Comparison of ENCODE assay signal across 8 mouse cellular contexts in genomic region chr4:154864271-154864771, GRCm38 (mm10). TPM values are rescaled to one million over a fixed set of nuclear protein-coding genes. Genes with fewer than 3 reads are reported as not detected.
DNase-seq lines count a peak whose midpoint lies in the region; ATAC-seq lines count a peak whose summit lies in the region.

No protein-coding gene starts in this region.

- no peaks in the 10 kb centered on the region for H3K9me3 ChIP-seq in intestine, embryonic 16.5 days (ENCODE audit: control insufficient read depth, low read length)

- H3K36me3 ChIP-seq in intestine, embryonic 16.5 days (ENCODE audit: control insufficient read depth, insufficient read depth, low read length) = no peaks in the 10 kb centered on the region

- H3K4me2 ChIP-seq in intestine, embryonic 16.5 days (ENCODE audit: low read depth, low read length) = peak overlapping the region; percentile 60

- H3K27me3 ChIP-seq in intestine, embryonic 16.5 days (replicated peaks; ENCODE audit: control insufficient read depth, insufficient read depth, low read length) = no peaks in the 10 kb centered on the region

- intact Hi-C loops in left cerebral cortex, postnatal 25 days (cut with DNase I) = no loop called here

- H3K27ac ChIP-seq in intestine, embryonic 16.5 days (ENCODE audit: low read length) = peak overlapping the region; percentile 26

- ATAC-seq in intestine, embryonic 16.5 days = peak; percentile 96

- WGBS in intestine, embryonic 16.5 days = 1% methylated on average over 18 of the region's 18 CpGs

- H3K4me1 ChIP-seq in intestine, embryonic 16.5 days (ENCODE audit: control insufficient read depth, insufficient read depth, low read length) = peaks cover 4% of the 10 kb centered on the region; the same call in 1 of the 2 replicates

- peak overlapping the region; percentile 57 for H3K9ac ChIP-seq in intestine, embryonic 16.5 days (ENCODE audit: low read depth, low read length)

- DNase-seq in adrenal gland, adult 2 months = peak; percentile 93
- peak; percentile 89 for DNase-seq in embryo, embryonic 11.5 days (ENCODE audit: low read depth, low spot score)
- DNase-seq in gastrocnemius, postnatal 4 days (ENCODE audit: low spot score in 2 of 2) = peak; percentile 81 to 91
- DNase-seq in left cerebral cortex, postnatal 25 days (ENCODE audit: low spot score in 2 of 2) = peak; percentile 86 to 87
- peak; percentile 96 for DNase-seq in mesoderm, embryonic 11.5 days (ENCODE audit: low read depth, low spot score)
- DNase-seq in right cerebral cortex, postnatal 25 days = peak; percentile 84
- DNase-seq in urinary bladder, postnatal 4 days (ENCODE audit: low spot score in 2 of 2) = peak; percentile 88 to 92

- H3K4me3 ChIP-seq in intestine, embryonic 16.5 days (ENCODE audit: low read length) = peak overlapping the region; percentile 51

RNA-seq across cellular contexts. Expression of gene Mmel1, which starts 5.1 kb away (rescaled TPM):
- total RNA-seq in adrenal gland, adult 2 months (2021) = 1 to 10 TPM in 1 of 2 experiments, under 1 TPM in 1; 0.66 to 4.9 TPM
- 2.4 and 6.3 TPM in 2 replicates for polyA plus RNA-seq in adrenal gland, adult 2 months (2012; rRNA removed)
- under 1 TPM; 0.34 to 0.62 TPM for total RNA-seq in gastrocnemius, postnatal 4 days (2021)
- 0.10 and 0.39 TPM in 2 replicates for polyA plus RNA-seq in intestine, embryonic 16.5 days (2015; fragmentation: Nextera tagmentation; extraction: Ambion mirVana)
- total RNA-seq in left cerebral cortex, postnatal 25 days (2021) = under 1 TPM; 0.48 to 0.85 TPM

RNA-seq across cellular contexts. Expression of gene Ttc34, which starts 27.1 kb away (rescaled TPM):
- total RNA-seq in adrenal gland, adult 2 months (2021) = under 1 TPM in 1 of 2 experiments, not detected in 1; 0.21 TPM
- polyA plus RNA-seq in adrenal gland, adult 2 months (2012; rRNA removed) = 0.29 and 0.48 TPM in 2 replicates
- total RNA-seq in gastrocnemius, postnatal 4 days (2021) = under 1 TPM; 0.13 to 0.22 TPM
- 0.06 and 0.12 TPM in 2 replicates for polyA plus RNA-seq in intestine, embryonic 16.5 days (2015; fragmentation: Nextera tagmentation; extraction: Ambion mirVana)
- total RNA-seq in left cerebral cortex, postnatal 25 days (2021) = 1 to 10 TPM; 2.4 to 2.7 TPM

RNA-seq across cellular contexts. Expression of gene Fam213b, which starts 34.6 kb away (rescaled TPM):
- total RNA-seq in adrenal gland, adult 2 months (2021) = 10 to 100 TPM; 41.1 to 56.2 TPM
- 61.1 and 87.9 TPM in 2 replicates for polyA plus RNA-seq in adrenal gland, adult 2 months (2012; rRNA removed)
- 100 to 1,000 TPM; 100 to 112 TPM for total RNA-seq in gastrocnemius, postnatal 4 days (2021)
- polyA plus RNA-seq in intestine, embryonic 16.5 days (2015; fragmentation: Nextera tagmentation; extraction: Ambion mirVana) = 39.7 and 42.8 TPM in 2 replicates
- total RNA-seq in left cerebral cortex, postnatal 25 days (2021) = 10 to 100 TPM; 47.5 to 51.4 TPM

Comparison
In these comparisons a context has a peak if more than half of its experiments do, and no peak if none do; other contexts are left out.
1. Peak in every context shown above with its lines: DNase-seq, ATAC-seq, H3K4me3 ChIP-seq and H3K27ac ChIP-seq.